Mouse (Mus musculus): Measurements from ENCODE around the gene Mbnl1. TPM values are rescaled to one million over a fixed set of nuclear protein-coding genes. Genes with fewer than 3 reads are reported as not detected.

The Mbnl1 gene
- total and polyA plus RNA-seq, 3 experiments, result 174 to 332 (median 249) TPM

DNA sequence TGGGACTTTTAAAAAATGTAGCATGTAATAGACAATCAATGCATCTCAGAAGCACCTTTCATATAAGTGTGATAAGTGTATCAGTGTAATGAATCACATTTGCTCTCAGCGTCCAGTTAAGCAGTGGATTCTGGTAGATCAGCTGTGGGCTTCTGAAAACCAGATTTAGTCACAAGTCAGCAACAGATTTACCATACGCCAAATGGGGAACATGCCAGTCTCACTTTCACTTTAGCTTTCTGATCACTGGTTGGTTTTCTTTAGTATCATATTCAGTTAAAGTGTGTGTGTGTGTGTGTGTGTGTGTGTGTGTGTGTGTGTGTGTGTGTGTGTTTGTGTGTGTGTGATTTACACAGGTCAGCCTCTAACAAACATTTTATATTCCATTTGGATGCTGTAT, 64.4 kb downstream of the Mbnl1 start:
- dilution Hi-C loops (cut with MboI; ENCODE audit: extremely low pct_ligation_motif_present, extremely low pct_unique_long_range_greater_than_20kb, low sequenced_read_pairs), result no loop called here
- TF ChIP-seq ELF1 (IDR thresholded peaks at IDR 0.05; ENCODE audit: low read depth, low read length), result 0 out of 2 replicates have a peak, but pooled peaks have one; percentile 33
- peak; percentile 83 for TF ChIP-seq BHLHE40 (IDR thresholded peaks at IDR 0.05; ENCODE audit: low read depth, low read length)
- TF ChIP-seq TCF12 (IDR thresholded peaks at IDR 0.05; ENCODE audit: low read depth, low read length), result 0 out of 2 replicates have a peak, but pooled peaks have one; percentile 39
- no peak for TF ChIP-seq MAX (IDR thresholded peaks at IDR 0.05; ENCODE audit: low read length)
- no peak for TF ChIP-seq ZNF384 (IDR thresholded peaks at IDR 0.05; ENCODE audit: low read depth, low read length)
- peak; percentile 90 for TF ChIP-seq MEF2A (IDR thresholded peaks at IDR 0.05; ENCODE audit: borderline replicate concordance, low read depth, low read length)
- TF ChIP-seq CHD1 (IDR thresholded peaks at IDR 0.05; ENCODE audit: low read depth, low read length), result 0 out of 2 replicates have a peak, but pooled peaks have one; percentile 15
- TF ChIP-seq SMC3 (IDR thresholded peaks at IDR 0.05; ENCODE audit: low read depth, low read length), result peak; percentile 9; the same call in 1 of the 2 replicates
- no peak; the same call in 1 of the 2 replicates for TF ChIP-seq JUN (IDR thresholded peaks at IDR 0.05; ENCODE audit: insufficient read depth, low read depth, low read length)
- peak; percentile 76 for TF ChIP-seq EP300 (IDR thresholded peaks at IDR 0.05; ENCODE audit: low read length)
- TF ChIP-seq ZKSCAN1 (IDR thresholded peaks at IDR 0.05; ENCODE audit: borderline replicate concordance, low read depth, low read length), result no peak
- TF ChIP-seq JUND (conservative IDR thresholded peaks at IDR 0.05; ENCODE audit: low read depth, low read length), result 0 out of 2 replicates have a peak, but pooled peaks have one; percentile 20
- peak; percentile 67; the same call in 1 of the 2 replicates for TF ChIP-seq MXI1 (IDR thresholded peaks at IDR 0.05; ENCODE audit: low read depth, low read length)
- TF ChIP-seq IRF4 (IDR thresholded peaks at IDR 0.05; ENCODE audit: low read depth, low read length), result peak; percentile 89
- 0 out of 2 replicates have a peak, but pooled peaks have one; percentile 39 for TF ChIP-seq MYC (IDR thresholded peaks at IDR 0.05; ENCODE audit: low read depth, low read length)
- TF ChIP-seq ETS1 (conservative IDR thresholded peaks at IDR 0.05; ENCODE audit: low read depth, low read length), result peak; percentile 99
- TF ChIP-seq RCOR1 (conservative IDR thresholded peaks at IDR 0.05; ENCODE audit: low read depth, low read length), result no peak
- peak; percentile 92 for TF ChIP-seq SIN3A (IDR thresholded peaks at IDR 0.05; ENCODE audit: low read length)
- peak overlapping the region in 2 of 3 experiments; percentile 17 to 18 for H3K4me3 ChIP-seq (replicated peaks in 1 of 3; ENCODE audit: low read depth in 2 of 3, low read length in 2 of 3, poor library complexity in 1 of 3)
- in situ Hi-C loops (cut with MboI; ENCODE audit: low pct_ligation_motif_present, low pct_unique_long_range_greater_than_20kb, low sequenced_read_pairs), result loop anchor here (10.0 kb wide), 1 partner anchor 58 kb away; no protein-coding TSS in a partner anchor
- H3K9me3 ChIP-seq (replicated peaks; ENCODE audit: low read length), result no peaks in the 10 kb centered on the region
- DNase-seq (ENCODE audit: extremely low read depth), result peak; percentile 82
- peaks cover 47% of the 10 kb centered on the region for H3K79me2 ChIP-seq (replicated peaks; ENCODE audit: control insufficient read depth, extremely low read depth, insufficient read depth, poor library complexity, severe bottlenecking)
- no peaks in the 10 kb centered on the region for H3K27me3 ChIP-seq (replicated peaks)
- H3K9ac ChIP-seq (ENCODE audit: insufficient read depth, low read depth), result peak overlapping the region; percentile 65; the same call in 1 of the 2 replicates
- peaks cover 3 to 86% of the 10 kb centered on the region in 2 experiments; a peak in 3 of 4 replicates for H3K4me1 ChIP-seq (ENCODE audit: control insufficient read depth in 1 of 2, insufficient read depth in 2 of 2)
- peaks cover 2 to 12% of the 10 kb centered on the region in 2 experiments for H3K36me3 ChIP-seq (replicated peaks in 1 of 2; ENCODE audit: control insufficient read depth in 1 of 2, insufficient read depth in 1 of 2, low read length in 1 of 2)
- peak overlapping the region; percentile 71; the same call in 1 of the 2 replicates for H3K4me2 ChIP-seq (ENCODE audit: insufficient read depth, low read depth, poor library complexity, severe bottlenecking)
- peak overlapping the region; percentile 66 for H3K27ac ChIP-seq (ENCODE audit: insufficient read depth, low read depth)

Measured in CH12.LX (cell line).